Mouse (Mus musculus) common myeloid progenitor, adult 5-6 weeks (primary cell): ENCODE data around the gene Spock2. TPM values are rescaled to one million over a fixed set of nuclear protein-coding genes. Genes with fewer than 3 reads are reported as not detected.
"Not testable (repeated sequence)": the region's sequence is repeated elsewhere in the genome, so short reads cannot be mapped to it uniquely, and the experiment has no call there.

Source experiments
- ATAC-seq: replicated peaks from 2 replicates; pipeline ENCODE4 v1.8.0; 2016; ENCODE audit warnings: low read depth, mild to moderate bottlenecking, moderate TSS enrichment, inconsistent platforms; ENCODE audit not compliant: poor library complexity, severe bottlenecking
- total RNA-seq: library from RNA; stranded (forward); fragments of 200-1000, 187-1606 nt; gene quantifications from 2 replicates; pipeline ENCODE4 v1.2.3, GENCODE M21; 2017

Spock2 gene
- total RNA-seq, 1 experiment from 2014 or later: 0.09 TPM

- 0 out of 2 replicates have a peak, but pooled peaks have one; percentile 18 for ATAC-seq
Observed at GRCm38 (mm10) chr10:60138680-60139079, 32.7 kb downstream of the Spock2 start.

GRCm38 (mm10) chr10:60140751-60141150 lies 34.7 kb downstream of the Spock2 start:
- no peak for ATAC-seq

GRCm38 (mm10) chr10:60141656-60142160 lies 35.7 kb downstream of the Spock2 start:
- ATAC-seq: no peak

GRCm38 (mm10) chr10:60147510-60148047 lies 41.6 kb downstream of the Spock2 start:
- not testable (repeated sequence) for ATAC-seq

GRCm38 (mm10) chr10:60148087-60148486 lies 42.1 kb downstream of the Spock2 start:
- peak; percentile 79 for ATAC-seq

GRCm38 (mm10) chr10:60151107-60151663 lies 45.2 kb downstream of the Spock2 start:
- ATAC-seq: peak; percentile 64

- no peak for ATAC-seq
Observed at GRCm38 (mm10) chr10:60156016-60156415, 50.0 kb downstream of the Spock2 start.

- no peak for ATAC-seq
Observed at GRCm38 (mm10) chr10:60158144-60158543, 52.1 kb downstream of the Spock2 start.

GRCm38 (mm10) chr10:60161397-60161796 lies 55.4 kb downstream of the Spock2 start:
- not testable (repeated sequence) for ATAC-seq

- ATAC-seq: not testable (repeated sequence)
Observed at GRCm38 (mm10) chr10:60162184-60162972, 56.4 kb downstream of the Spock2 start.

- no peak for ATAC-seq
Observed at GRCm38 (mm10) chr10:60162973-60163255, 56.9 kb downstream of the Spock2 start.

- ATAC-seq: no peak
Observed at GRCm38 (mm10) chr10:60164869-60165268, 58.9 kb downstream of the Spock2 start.

GRCm38 (mm10) chr10:60166068-60166467 lies 60.0 kb downstream of the Spock2 start:
- no peak for ATAC-seq

- ATAC-seq: no peak
Observed at GRCm38 (mm10) chr10:60168306-60168705, 62.3 kb downstream of the Spock2 start.

- no peak for ATAC-seq
Observed at GRCm38 (mm10) chr10:60168960-60169359, 62.9 kb downstream of the Spock2 start.

- ATAC-seq: no peak
Observed at GRCm38 (mm10) chr10:60170326-60171089, 64.5 kb downstream of the Spock2 start.

- no peak for ATAC-seq
Observed at GRCm38 (mm10) chr10:60171368-60171767, 65.3 kb downstream of the Spock2 start.

- no peak for ATAC-seq
Observed at GRCm38 (mm10) chr10:60172306-60172705, 66.3 kb downstream of the Spock2 start.

GRCm38 (mm10) chr10:60173035-60173434 lies 67.0 kb downstream of the Spock2 start:
- no peak for ATAC-seq

GRCm38 (mm10) chr10:60174506-60174905 lies 68.5 kb downstream of the Spock2 start:
- no peak for ATAC-seq

GRCm38 (mm10) chr10:60175306-60175705 lies 69.3 kb downstream of the Spock2 start:
- not testable (repeated sequence) for ATAC-seq
